Mouse (Mus musculus): ENCODE data around the gene Mdc1. TPM values are rescaled to one million over a fixed set of nuclear protein-coding genes. Genes with fewer than 3 reads are reported as not detected.
"Not testable (repeated sequence)": the region's sequence is repeated elsewhere in the genome, so short reads cannot be mapped to it uniquely, and the experiment has no call there.

Mdc1 gene
- polyA plus RNA-seq, 1 experiment, result 12.1 TPM

DNA sequence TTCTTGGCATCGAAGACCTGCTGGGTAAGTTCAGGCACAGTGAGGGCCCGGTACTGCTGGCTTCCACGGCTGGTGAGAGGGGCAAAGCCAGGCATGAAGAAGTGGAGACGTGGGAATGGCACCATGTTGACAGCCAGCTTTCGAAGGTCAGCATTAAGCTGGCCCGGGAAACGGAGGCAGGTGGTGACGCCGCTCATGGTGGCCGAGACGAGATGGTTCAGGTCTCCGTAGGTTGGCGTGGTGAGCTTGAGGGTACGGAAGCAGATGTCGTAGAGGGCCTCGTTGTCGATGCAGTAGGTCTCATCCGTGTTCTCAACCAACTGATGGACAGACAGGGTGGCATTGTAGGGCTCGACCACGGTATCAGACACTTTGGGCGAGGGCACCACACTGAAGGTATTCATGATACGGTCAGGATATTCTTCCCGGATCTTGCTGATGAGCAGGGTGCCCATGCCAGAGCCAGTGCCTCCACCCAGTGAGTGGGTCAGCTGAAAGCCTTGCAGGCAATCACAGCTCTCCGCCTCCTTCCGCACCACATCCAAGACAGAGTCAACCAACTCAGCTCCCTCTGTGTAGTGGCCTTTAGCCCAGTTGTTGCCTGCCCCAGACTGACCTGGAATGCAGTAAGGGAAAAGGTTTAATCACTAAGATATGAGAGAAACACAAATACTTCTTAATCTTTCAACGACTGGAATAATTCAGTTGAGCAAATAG is 5.7 kb upstream of the Mdc1 start:
- DNase-seq, result peak; percentile 37 to 55
- 45% methylated on average over 26 of the region's 26 CpGs for WGBS
- Histone ChIP-seq H3K4me3 (replicated peaks; ENCODE audit: insufficient read depth, low read depth, low read length) (no peak overlapping the region), H3K27ac (ENCODE audit: insufficient read depth, low read length) (no peak overlapping the region), H3K4me1 (ENCODE audit: control insufficient read depth, insufficient read depth, low read length) (peaks cover 7% of the 10 kb centered on the region; the same call in 1 of the 2 replicates), H3K27me3 (ENCODE audit: control insufficient read depth, insufficient read depth, low read length) (no peaks in the 10 kb centered on the region)
- no peak for TF ChIP-seq CTCF (IDR thresholded peaks at IDR 0.05; ENCODE audit: borderline replicate concordance, insufficient read depth, low read depth, low read length)
- TF ChIP-seq POLR2A (IDR thresholded peaks at IDR 0.05; ENCODE audit: borderline replicate concordance, insufficient read depth, low read length), result no peak

DNA sequence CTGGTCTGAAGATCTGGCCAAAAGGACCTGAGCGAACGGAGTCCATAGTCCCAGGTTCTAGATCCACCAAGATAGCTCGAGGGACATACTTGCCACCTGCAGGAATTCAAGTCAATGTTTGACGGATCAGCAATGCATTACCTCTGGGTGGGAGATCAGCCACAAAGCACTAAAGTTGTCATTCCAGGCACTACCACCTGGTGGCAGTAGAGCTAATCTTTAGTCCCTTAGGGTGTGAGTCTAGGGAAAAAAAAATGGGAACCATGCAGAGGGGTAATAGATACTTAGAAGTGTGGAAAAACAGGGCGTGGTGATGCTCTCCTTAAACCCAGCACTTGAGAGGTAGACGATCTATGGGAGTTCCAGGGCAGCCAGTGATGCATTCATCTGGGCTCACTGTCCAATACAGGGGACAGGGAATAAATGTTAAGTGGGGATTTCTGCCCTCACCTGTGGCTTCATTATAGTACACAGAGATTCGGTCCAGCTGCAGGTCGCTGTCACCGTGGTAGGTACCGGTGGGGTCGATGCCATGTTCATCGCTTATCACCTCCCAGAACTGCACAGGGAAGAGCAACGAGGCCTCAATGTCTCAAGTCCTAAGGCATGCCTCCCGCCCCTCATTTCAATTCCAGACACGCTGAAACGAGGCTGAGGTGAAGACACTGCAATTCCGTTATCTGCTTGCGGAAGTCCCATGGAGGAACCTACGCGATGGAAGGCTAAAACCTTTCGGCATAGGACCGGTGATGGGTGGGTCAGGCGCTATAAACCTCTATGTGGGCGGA is 4.9 kb upstream of the Mdc1 start:
- Histone ChIP-seq H3K27ac (ENCODE audit: insufficient read depth, low read length) (peak overlapping the region; percentile 1; the same call in 1 of the 2 replicates), H3K4me1 (ENCODE audit: control insufficient read depth, insufficient read depth, low read length) (peaks cover 7% of the 10 kb centered on the region; the same call in 1 of the 2 replicates), H3K27me3 (ENCODE audit: control insufficient read depth, insufficient read depth, low read length) (no peaks in the 10 kb centered on the region), H3K4me3 (replicated peaks; ENCODE audit: insufficient read depth, low read depth, low read length) (peak overlapping the region; percentile 91)
- TF ChIP-seq CTCF (IDR thresholded peaks at IDR 0.05; ENCODE audit: borderline replicate concordance, insufficient read depth, low read depth, low read length), result peak; percentile 74
- no peak for TF ChIP-seq POLR2A (IDR thresholded peaks at IDR 0.05; ENCODE audit: borderline replicate concordance, insufficient read depth, low read length)
- peak; percentile 84 to 88 for DNase-seq
- 4% methylated on average over 24 of the region's 24 CpGs for WGBS

DNA sequence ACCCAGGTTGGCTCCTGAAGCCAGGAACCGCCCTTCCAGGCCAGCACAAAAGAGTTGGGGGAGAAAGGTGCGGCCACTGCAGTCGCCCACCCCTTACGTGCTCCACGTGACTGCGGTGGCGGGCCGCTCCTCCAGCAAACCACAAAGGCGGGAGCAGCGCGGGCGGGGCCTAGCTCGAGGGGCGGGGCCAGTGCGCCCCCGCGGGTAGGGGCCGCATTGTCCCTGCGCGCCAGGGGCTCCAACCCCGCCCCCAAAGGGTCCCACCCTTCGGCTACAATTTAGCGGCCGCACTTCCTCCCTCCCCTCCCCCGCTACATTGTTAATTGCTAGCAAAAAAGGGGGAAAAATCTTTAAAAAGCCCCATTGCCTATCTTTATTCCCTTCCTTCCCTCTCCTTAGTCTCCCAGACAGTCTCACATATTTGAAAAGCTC is 4.3 kb upstream of the Mdc1 start:
- DNase-seq, result peak; percentile 77 to 78
- H3K4me1 ChIP-seq (ENCODE audit: control insufficient read depth, insufficient read depth, low read length), result peaks cover 7% of the 10 kb centered on the region; the same call in 1 of the 2 replicates
- no peaks in the 10 kb centered on the region for H3K27me3 ChIP-seq (ENCODE audit: control insufficient read depth, insufficient read depth, low read length)
- peak overlapping the region; percentile 91 for H3K4me3 ChIP-seq (replicated peaks; ENCODE audit: insufficient read depth, low read depth, low read length)
- WGBS, result under 1% methylated on average over 25 of the region's 25 CpGs
- TF ChIP-seq POLR2A (IDR thresholded peaks at IDR 0.05; ENCODE audit: borderline replicate concordance, insufficient read depth, low read length) (no peak), CTCF (IDR thresholded peaks at IDR 0.05; ENCODE audit: borderline replicate concordance, insufficient read depth, low read depth, low read length) (no peak)
- peak overlapping the region; percentile 44; the same call in 1 of the 2 replicates for H3K27ac ChIP-seq (ENCODE audit: insufficient read depth, low read length)

DNA sequence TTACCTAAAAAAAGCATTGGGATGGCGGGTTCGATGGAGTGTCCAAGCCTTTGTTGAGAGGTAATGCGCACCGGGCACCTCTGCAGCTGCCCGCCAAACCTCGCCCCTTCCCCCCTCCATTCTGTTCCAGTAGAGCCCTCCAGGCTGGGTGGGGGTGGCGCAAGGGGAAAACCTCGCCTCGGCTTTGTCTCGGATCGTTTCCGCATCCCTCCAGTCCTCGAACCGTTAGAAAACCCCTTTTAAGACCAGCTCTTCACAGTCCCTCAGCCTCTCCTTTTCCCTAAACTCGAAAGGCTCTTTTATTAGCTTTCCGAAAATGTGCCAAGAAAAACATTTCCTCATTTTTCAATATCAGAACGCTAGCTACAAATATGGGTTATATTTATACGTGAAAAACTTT is 3.8 kb upstream of the Mdc1 start:
- Histone ChIP-seq H3K4me1 (ENCODE audit: control insufficient read depth, insufficient read depth, low read length) (peaks cover 7% of the 10 kb centered on the region; the same call in 1 of the 2 replicates), H3K27ac (ENCODE audit: insufficient read depth, low read length) (peak overlapping the region; percentile 44; the same call in 1 of the 2 replicates), H3K27me3 (ENCODE audit: control insufficient read depth, insufficient read depth, low read length) (no peaks in the 10 kb centered on the region), H3K4me3 (replicated peaks; ENCODE audit: insufficient read depth, low read depth, low read length) (peak overlapping the region; percentile 91)
- WGBS, result under 1% methylated on average over 18 of the region's 18 CpGs
- no peak for TF ChIP-seq CTCF (IDR thresholded peaks at IDR 0.05; ENCODE audit: borderline replicate concordance, insufficient read depth, low read depth, low read length)
- no peak for TF ChIP-seq POLR2A (IDR thresholded peaks at IDR 0.05; ENCODE audit: borderline replicate concordance, insufficient read depth, low read length)
- DNase-seq, result peak; percentile 56 to 61

GRCm38 (mm10) chr17:35838122-35838544 is 3.2 kb upstream of the Mdc1 start, which contains the start of gene Tubb5:
Tubb5 (minus strand) TSS chr17:35838306.
- no peak for TF ChIP-seq CTCF (IDR thresholded peaks at IDR 0.05; ENCODE audit: borderline replicate concordance, insufficient read depth, low read depth, low read length)
- peak; percentile 95 for TF ChIP-seq POLR2A (IDR thresholded peaks at IDR 0.05; ENCODE audit: borderline replicate concordance, insufficient read depth, low read length)
- WGBS, result under 1% methylated on average over 29 of the region's 29 CpGs
- peaks cover 7% of the 10 kb centered on the region; the same call in 1 of the 2 replicates for H3K4me1 ChIP-seq (ENCODE audit: control insufficient read depth, insufficient read depth, low read length)
- peak within 1 kb of the TSS; percentile 44; the same call in 1 of the 2 replicates for H3K27ac ChIP-seq (ENCODE audit: insufficient read depth, low read length)
- H3K4me3 ChIP-seq (replicated peaks; ENCODE audit: insufficient read depth, low read depth, low read length), result peak within 1 kb of the TSS; percentile 91
- peak; percentile 96 to 98 for DNase-seq
- H3K27me3 ChIP-seq (ENCODE audit: control insufficient read depth, insufficient read depth, low read length), result no peaks in the 10 kb centered on the region

- no peak overlapping the region for H3K27ac ChIP-seq (ENCODE audit: insufficient read depth, low read length)
- no peak overlapping the region for H3K4me3 ChIP-seq (replicated peaks; ENCODE audit: insufficient read depth, low read depth, low read length)
- H3K4me1 ChIP-seq (ENCODE audit: control insufficient read depth, insufficient read depth, low read length), result peaks cover 7% of the 10 kb centered on the region; the same call in 1 of the 2 replicates
- DNase-seq, result peak in 1 of 2 experiments; percentile 33
- no peaks in the 10 kb centered on the region for H3K27me3 ChIP-seq (ENCODE audit: control insufficient read depth, insufficient read depth, low read length)
- TF ChIP-seq CTCF (IDR thresholded peaks at IDR 0.05; ENCODE audit: borderline replicate concordance, insufficient read depth, low read depth, low read length), result no peak
- no peak for TF ChIP-seq POLR2A (IDR thresholded peaks at IDR 0.05; ENCODE audit: borderline replicate concordance, insufficient read depth, low read length)
- 9% methylated on average over 5 of the region's 5 CpGs for WGBS
These were observed 2.7 kb upstream of the Mdc1 start for GRCm38 (mm10) chr17:35838570-35838969.

DNA sequence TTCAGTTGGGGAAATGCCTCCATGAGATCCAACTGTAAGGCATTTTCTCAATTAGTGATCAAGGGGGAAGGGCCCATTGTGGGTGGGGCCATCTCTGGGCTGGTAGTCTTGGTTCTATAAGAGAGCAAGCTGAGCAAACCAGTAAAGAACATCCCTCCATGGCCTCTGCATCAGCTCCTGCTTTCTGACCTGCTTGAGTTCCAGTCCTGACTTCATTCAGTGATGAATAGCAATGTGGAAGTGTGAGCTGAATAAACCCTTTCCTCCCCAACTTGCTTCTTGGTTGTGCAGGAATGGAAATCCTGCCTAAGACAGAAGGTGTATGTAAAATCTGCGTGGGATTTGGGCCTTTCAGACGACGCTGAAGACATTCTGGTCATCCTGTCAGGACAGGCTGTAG is 2.3 kb upstream of the Mdc1 start:
- not testable (repeated sequence) for H3K4me3 ChIP-seq (replicated peaks; ENCODE audit: insufficient read depth, low read depth, low read length); H3K27me3 ChIP-seq (ENCODE audit: control insufficient read depth, insufficient read depth, low read length); H3K4me1 ChIP-seq (ENCODE audit: control insufficient read depth, insufficient read depth, low read length); H3K27ac ChIP-seq (ENCODE audit: insufficient read depth, low read length); DNase-seq
- WGBS, result 64% methylated on average over 3 of the region's 3 CpGs

Data from cerebellum, adult 2 months (tissue).